Mouse (Mus musculus): ENCODE measurements at regions not wholly inside any gene's neighbourhood (a gene's known extent, or its start where the extent isn't known, plus 50 kb on each side); places are given as distances from the start of the nearest gene placed in this dataset.
A peak's percentile ranks its signal among the peaks of the same experiment; 100 is the strongest.

DNA sequence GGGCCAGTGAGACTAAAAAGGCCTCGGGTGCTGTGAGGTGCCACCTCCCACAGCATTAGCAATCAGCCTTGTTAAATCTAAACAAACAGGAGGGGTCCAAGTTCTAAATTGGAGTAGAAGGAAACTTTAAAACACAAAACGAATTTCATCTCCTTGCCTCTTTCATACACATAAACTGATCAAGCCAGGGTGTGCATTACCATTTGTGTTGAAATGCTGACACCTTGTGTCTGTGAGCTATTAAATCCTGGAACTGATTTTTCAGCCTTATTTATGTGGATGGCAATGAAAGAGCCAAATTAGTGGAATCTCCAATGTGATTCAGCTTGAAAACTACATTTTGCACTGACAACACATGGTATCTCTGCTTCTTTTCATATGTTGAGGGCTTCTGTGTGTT lies 114.8 kb downstream of the Pcsk1 start:
- DNase-seq, result no peak

DNA sequence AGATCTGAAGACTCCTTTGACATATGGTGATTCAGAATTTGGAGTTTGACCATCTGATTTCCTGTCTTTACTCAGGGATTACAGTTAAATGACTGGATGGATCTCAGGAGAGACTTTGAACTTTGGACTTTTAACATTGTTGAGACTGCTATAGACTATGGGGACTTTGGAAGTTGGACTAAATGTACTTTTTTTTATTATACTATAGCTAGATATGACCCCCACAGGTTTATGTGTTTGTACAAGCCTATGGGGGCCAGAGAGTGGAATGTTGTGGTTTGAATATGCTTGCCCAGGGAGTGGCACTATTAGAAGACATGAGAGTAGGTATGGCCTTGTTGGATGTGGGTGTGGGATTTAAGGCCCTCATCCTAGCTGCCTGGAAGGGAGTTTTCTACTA lies 134.3 kb downstream of the Pcsk1 start:
- no peak for DNase-seq

DNA sequence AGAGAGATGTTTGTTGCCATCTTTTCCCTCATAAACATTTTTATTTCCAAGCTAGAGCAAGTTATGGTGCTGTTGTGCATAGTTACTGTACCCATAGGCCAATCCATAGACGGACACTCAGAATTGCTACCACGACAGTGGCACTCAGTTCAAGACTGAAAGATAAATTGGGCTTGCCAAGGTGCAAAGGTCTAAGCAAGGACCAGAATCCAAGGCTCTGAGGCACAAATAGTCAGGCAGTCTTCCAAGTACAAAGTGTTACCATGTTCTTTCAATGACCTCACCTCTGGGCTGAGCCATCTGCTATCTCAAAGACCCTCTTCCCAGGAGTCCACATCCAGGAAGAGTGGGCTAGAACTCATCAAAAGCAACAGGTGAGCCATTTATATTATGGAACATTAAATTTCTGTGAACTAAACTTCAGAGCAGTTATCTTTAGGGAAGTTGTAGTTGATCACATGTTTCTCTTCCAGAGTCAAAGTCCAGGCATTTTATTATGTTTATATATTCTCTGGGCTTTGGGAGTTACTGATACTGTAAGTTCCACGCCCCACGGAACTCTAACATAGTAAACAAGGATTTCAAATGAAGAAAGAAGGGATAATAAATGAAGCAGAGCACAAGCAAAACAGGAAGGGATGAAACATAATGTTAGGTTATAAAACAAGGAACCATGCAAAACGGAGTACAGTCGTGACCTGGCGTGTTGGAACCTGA lies 136.1 kb downstream of the Pcsk1 start:
- no peak for DNase-seq

DNA sequence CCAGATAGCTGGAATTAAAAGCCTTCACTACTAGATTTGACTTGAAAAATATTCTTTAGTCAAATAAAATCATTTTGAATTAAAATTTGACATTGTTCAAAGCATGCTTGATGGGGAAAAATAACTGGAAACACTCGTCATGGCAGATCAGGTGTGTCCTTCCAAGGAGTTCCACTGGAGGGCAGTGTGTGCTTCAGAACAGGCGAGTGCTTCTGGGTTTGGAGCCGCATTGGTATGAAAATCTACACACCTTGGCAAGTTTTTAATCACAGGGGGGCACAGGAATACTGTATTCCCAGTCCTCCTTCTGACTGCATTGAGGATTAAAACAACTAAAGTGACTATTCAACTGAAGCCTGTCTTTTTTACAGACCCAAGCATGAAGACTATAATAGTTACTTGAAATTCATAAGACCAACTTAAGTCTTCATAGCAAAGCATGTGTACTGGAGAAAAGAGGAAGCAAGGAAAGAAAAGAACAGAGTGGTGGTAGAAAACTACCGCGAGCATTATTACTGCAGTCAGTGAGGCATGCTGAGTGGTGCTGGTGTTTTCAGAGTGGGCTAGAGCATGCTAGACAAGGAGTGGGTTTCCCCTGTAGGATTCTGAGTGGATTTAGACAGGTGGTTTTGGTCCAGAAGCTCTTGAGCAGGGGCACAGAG lies 138.1 kb downstream of the Pcsk1 start:
- peak; percentile 5 for DNase-seq

DNA sequence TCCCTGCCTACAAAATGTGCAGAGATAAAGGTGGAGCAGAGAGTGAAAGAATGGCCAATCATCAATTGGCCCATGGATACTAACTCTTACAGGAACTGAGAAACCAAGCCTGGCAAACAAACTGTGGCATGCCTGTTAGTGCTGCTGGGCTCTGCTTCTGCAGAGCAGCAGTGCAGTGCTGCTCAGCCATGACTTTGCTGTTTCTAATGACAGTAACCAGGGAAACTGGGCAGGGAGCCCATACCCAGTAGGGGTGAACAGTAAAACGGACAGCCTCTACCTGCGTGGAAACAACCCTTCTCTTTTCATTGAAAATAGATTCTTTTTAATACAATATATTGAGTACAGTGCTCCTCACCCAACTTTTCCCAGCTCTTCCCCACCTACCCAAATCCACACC lies 146.8 kb downstream of the Pcsk1 start:
- no peak for DNase-seq

All from cerebellum, adult 11 months (tissue).